Mouse (Mus musculus) testis, adult 2 months (tissue): Measurements from ENCODE around the gene Fgfbp3.

Source experiments
- CTCF ChIP-seq: fragments of 200-500 bp; IDR thresholded peaks from 2 replicates; pipeline ENCODE4 v1.5.1; 2012; ENCODE audit warnings: low read depth, mild to moderate bottlenecking, inconsistent platforms, low read length, moderate library complexity; ENCODE audit not compliant: control insufficient read depth, insufficient read depth, insufficient replicate concordance
- POLR2A ChIP-seq: fragments of 200-500 bp; IDR thresholded peaks from 2 replicates; pipeline ENCODE4 v1.6.1; 2012; ENCODE audit warnings: low read depth, mild to moderate bottlenecking, inconsistent platforms, low read length, moderate library complexity; ENCODE audit not compliant: control insufficient read depth

DNA sequence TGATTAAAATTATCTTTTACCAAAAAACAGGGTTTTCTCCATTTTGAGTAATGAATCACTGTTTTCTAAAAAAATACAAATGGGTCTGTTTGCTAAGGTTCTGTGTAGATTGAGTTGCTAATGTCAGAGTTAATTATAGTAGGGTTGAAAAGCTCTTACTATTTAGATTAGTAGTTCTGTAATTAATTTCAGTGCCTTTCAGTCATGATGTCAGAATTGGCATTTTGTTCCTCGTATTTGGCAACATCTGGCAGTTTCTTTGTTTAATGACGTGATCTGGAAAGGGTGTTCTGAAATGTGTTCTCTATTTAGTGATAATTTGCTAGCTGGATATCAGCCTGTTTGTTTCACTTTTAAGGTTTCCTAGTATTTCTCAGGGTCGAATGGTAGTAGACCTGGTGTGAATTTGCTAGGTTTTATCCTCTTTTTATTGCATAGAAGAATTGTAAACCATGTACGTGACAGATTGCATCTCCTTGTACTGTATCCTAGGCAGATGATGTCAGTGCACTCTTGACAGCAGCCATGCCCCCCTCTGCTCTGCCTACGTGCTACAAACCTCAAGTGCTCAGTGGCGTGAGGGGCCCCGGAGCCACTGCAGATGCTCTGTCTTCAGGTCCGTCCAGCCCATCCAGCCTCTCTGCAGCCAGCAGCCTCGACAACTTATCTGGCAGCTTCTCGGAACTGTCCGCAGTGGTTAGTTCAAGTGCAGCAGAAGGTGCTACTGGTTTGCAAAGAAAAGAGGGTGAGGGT, 40.5 kb downstream of the Fgfbp3 start:
- no peak for TF ChIP-seq POLR2A
- no peak for TF ChIP-seq CTCF
